Mouse (Mus musculus) C2C12 (cell line): ENCODE data around the gene 0610010F05Rik.

Experiments used
- CEBPB ChIP-seq: IDR thresholded peaks from one replicate; pipeline ENCODE4 v1.6.1; 2011; ENCODE audit warnings: low read depth, mild to moderate bottlenecking, control low read depth, moderate library complexity
- CTCF ChIP-seq: IDR thresholded peaks from one replicate; pipeline ENCODE4 v1.5.1; 2011; ENCODE audit not compliant: control insufficient read depth, insufficient read depth, insufficient read length
- FOSL1 ChIP-seq: IDR thresholded peaks from one replicate; pipeline ENCODE4 v1.8.0; 2011; ENCODE audit warnings: mild to moderate bottlenecking, low read length; ENCODE audit not compliant: poor library complexity, insufficient read depth, severe bottlenecking
- MAX ChIP-seq: IDR thresholded peaks from one replicate; pipeline ENCODE4 v1.6.1; 2011; ENCODE audit warnings: mild to moderate bottlenecking, control low read depth
- MYOD1 ChIP-seq: IDR thresholded peaks from one replicate; pipeline ENCODE4 v1.6.1; 2011; ENCODE audit warnings: low read depth; ENCODE audit not compliant: control insufficient read depth, insufficient read length
- MYOG ChIP-seq: IDR thresholded peaks from one replicate; pipeline ENCODE4 v1.6.1; 2011; ENCODE audit not compliant: control insufficient read depth, insufficient read length; ENCODE audit errors: extremely low read depth
- USF1 ChIP-seq: IDR thresholded peaks from one replicate; pipeline ENCODE4 v1.6.1; 2011; ENCODE audit warnings: low read depth, mild to moderate bottlenecking, control low read depth, moderate library complexity

DNA sequence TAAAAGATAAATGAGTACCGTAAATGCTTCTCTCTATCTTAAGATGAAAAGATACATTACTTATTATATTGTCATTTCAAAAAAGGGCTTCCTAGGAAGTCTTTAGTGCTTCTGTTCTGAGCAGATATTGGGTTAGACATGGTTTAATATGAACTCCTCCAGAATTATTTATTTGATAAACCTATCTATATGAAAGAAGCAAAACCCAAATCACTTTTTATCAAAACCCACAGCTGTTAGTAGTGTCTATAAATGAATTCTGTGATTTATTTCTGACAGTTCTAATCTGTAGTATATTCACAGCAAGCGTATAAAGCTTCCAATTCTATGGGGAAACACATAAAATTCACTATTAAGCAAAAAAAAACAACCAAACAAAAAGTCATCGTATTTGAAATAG lies 14.4 kb upstream of the 0610010F05Rik start:
- no peak for TF ChIP-seq MYOG
- TF ChIP-seq CTCF = no peak
- TF ChIP-seq MAX = no peak
- TF ChIP-seq USF1 = no peak
- no peak for TF ChIP-seq CEBPB
- TF ChIP-seq MYOD1 = no peak
- no peak for TF ChIP-seq FOSL1
